Mouse (Mus musculus) forebrain, postnatal 0 days (tissue): ENCODE measurements around the gene Clic1. TPM values are rescaled to one million over a fixed set of nuclear protein-coding genes. Genes with fewer than 3 reads are reported as not detected.

Source experiments
- ATAC-seq: fragments of 200-750 bp; cut with Nextera tagmentation; 2 replicates; pipeline ENCODE4 v1.8.0; 2017; ENCODE audit warnings: mild to moderate bottlenecking, moderate library complexity
- DNase-seq: peaks from one replicate; pipeline ENCODE4 v3.0.0-alpha.2; 2015
- H3K27ac ChIP-seq: fragments of 300-500 bp; sonication (generic); 2 replicates; pipeline ENCODE4 v1.5.1; 2014; ENCODE audit warnings: low read depth, mild to moderate bottlenecking, antibody characterized with exemption, low read length, moderate library complexity, mixed read lengths
- H3K27me3 ChIP-seq: fragments of 300-500 bp; sonication (generic); 2 replicates; pipeline ENCODE4 v1.6.1; 2014; ENCODE audit warnings: mild to moderate bottlenecking, low read length, mixed read lengths; ENCODE audit not compliant: insufficient read depth
- H3K36me3 ChIP-seq: fragments of 300-500 bp; sonication (generic); 2 replicates; pipeline ENCODE4 v1.6.1; 2014; ENCODE audit warnings: mild to moderate bottlenecking, moderate library complexity; ENCODE audit not compliant: insufficient read depth
- H3K4me1 ChIP-seq: fragments of 300-500 bp; sonication (generic); 2 replicates; pipeline ENCODE4 v1.6.1; 2014; ENCODE audit warnings: antibody characterized with exemption; ENCODE audit not compliant: insufficient read depth
- H3K4me2 ChIP-seq: fragments of 300-500 bp; sonication (generic); 2 replicates; pipeline ENCODE4 v1.6.1; 2014; ENCODE audit warnings: low read depth, mild to moderate bottlenecking, moderate library complexity
- H3K4me3 ChIP-seq: fragments of 300-500 bp; sonication (generic); 2 replicates; pipeline ENCODE4 v1.5.1; 2014; ENCODE audit warnings: low read depth, low read length, mixed read lengths
- H3K9ac ChIP-seq: fragments of 300-500 bp; sonication (generic); 2 replicates; pipeline ENCODE4 v1.6.1; 2014; ENCODE audit warnings: mild to moderate bottlenecking
- H3K9me3 ChIP-seq: fragments of 300-500 bp; sonication (generic); 2 replicates; pipeline ENCODE4 v1.6.1; 2016; ENCODE audit warnings: low read length
- CTCF ChIP-seq: sonication (generic); IDR thresholded peaks from 2 replicates; pipeline ENCODE4 v1.5.1; 2016; ENCODE audit warnings: antibody characterized with exemption, control low read depth, low read depth
- WGBS: fragments of 180-500 bp; shearing (Covaris S2); extraction: QIAGEN DNeasy Blood & Tissue Kit; methylation state at CpG from one replicate; pipeline ENCODE4 v1.1.7; 2014; 5-methylcytosine and 5-hydroxymethylcytosine counted together
- polyA plus RNA-seq: library from polyadenylated mRNA; unstranded; fragments of >200 nt; fragmentation: Nextera tagmentation; extraction: Ambion mirVana; gene quantifications from 2 replicates; pipeline ENCODE4 v1.2.1, GENCODE M21; 2015
- total RNA-seq: library from RNA; depleted of rRNA; stranded (reverse); fragments of >200 nt; gene quantifications from 2 replicates; pipeline ENCODE4 v1.2.3, GENCODE M21; 2014

Clic1 gene
- total and polyA plus RNA-seq, 2 experiments from 2014 or later, result 26.8 to 47.9 TPM

DNA sequence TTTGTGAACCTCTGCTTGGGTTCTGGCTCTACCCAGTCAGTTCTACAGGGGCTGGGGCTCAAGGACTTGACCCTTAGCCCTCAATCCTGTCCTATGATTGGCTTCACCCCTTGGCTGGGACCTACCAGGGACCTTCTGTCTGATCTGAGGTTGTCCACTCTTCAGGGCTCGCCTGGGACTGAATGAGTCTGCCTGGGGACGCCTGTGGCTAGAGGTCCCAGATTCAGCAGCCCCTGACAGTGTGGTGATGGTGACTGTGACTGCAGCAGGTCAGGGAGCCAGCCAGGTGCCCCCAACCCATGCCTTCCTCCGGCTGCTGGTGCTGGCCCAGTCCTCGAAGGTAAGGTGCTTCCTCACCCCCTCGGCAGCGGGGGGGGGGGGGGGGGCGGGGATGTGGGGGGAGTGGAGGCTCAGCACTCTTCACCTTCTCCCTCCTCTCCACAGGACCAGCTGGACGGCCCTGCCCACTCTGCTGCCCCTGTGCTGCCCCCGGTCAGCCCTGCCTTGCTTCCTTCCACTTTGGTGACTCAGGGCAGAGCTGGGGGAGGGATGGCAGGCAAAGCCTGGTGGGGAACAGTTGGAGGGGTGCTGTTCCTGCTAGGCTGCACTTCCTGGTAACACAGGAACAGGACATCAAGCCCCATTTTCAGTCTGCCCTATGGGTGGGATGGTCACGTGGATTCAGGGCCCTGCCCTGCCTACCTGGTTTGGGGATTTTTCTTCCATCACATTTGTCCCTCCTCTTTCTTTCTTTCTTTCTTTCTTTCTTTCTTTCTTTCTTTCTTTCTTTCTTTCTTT is 24.9 kb upstream of the Clic1 start:
- DNase-seq, result no peak
- Histone ChIP-seq H3K27ac (no peak overlapping the region), H3K9ac (no peak overlapping the region), H3K36me3 (no peaks in the 10 kb centered on the region), H3K4me2 (no peak overlapping the region), H3K4me3 (no peak overlapping the region), H3K9me3 (no peaks in the 10 kb centered on the region), H3K4me1 (peaks cover 4% of the 10 kb centered on the region; the same call in 1 of the 2 replicates), H3K27me3 (no peaks in the 10 kb centered on the region; the same call in 1 of the 2 replicates)
- TF ChIP-seq CTCF, result no peak
- no peak for ATAC-seq
- 64% methylated on average over 8 of the region's 10 CpGs for WGBS

DNA sequence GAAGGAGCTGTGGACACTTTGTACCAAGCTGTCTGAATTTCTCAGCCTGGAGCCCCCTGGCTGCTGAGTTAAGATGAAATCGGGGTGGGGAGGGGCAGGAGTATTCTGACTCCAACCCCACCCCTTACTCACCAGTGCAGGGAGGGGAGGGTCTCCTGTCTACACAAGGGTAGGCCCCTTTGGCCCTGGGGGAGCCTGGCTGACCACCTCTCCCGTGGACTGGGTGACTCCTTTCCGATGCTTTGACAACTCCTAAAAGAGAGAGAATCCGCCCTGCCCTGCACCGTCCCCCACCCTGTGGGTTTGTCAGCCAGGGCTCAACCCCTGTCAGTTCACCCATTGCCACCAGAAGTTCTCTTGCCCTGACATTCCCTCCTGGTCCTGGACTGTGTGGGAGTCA is 23.6 kb upstream of the Clic1 start:
- DNase-seq (no peak), ATAC-seq (no peak)
- WGBS, result 73% methylated on average over 5 of the region's 5 CpGs
- H3K27ac ChIP-seq, result no peak overlapping the region
- no peaks in the 10 kb centered on the region for H3K27me3 ChIP-seq
- peaks cover 4% of the 10 kb centered on the region; the same call in 1 of the 2 replicates for H3K4me1 ChIP-seq
- TF ChIP-seq CTCF, result peak; percentile 14; the same call in 1 of the 2 replicates
- H3K9ac ChIP-seq, result no peak overlapping the region
- no peaks in the 10 kb centered on the region for H3K36me3 ChIP-seq
- no peaks in the 10 kb centered on the region for H3K9me3 ChIP-seq
- H3K4me2 ChIP-seq, result no peak overlapping the region
- H3K4me3 ChIP-seq, result no peak overlapping the region

DNA sequence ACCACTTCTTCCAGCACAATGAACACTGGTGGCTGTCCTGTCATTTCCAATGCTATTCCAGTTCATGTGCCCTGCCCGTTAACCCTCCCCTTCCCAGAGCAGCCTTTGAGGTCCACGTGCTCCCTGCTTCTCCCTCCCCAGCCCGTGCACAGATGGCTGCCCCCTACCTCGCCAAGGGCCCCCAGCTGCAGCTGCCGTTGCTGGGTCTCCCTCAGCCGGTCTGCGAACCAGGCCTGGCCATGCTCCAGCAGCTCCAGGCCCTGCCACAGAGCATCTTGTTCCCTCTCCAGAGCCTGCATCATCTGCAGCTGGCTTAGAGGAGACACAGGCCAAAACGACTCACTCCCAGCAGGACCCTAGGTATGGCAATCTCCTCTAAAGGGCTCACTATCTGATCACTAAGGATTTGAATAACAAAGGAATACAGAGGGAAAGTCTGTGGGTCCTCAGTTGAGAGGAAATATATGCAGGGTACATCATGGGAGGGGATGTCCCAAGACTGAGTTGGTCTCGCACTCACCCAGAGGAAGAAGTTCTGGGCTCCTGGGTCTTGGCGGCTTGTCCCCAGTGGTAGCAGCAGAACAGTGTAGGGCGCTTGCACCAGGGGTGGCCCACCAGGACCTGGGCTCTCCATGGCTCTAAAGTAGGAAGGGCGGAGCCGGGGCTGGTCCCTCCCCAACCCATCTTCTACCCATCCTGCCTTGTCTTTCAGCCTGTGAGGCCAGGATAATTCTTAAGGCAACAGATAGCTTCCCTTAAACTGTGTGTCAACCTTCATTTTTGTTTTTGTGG is 22.3 kb upstream of the Clic1 start, which contains the start of gene Sapcd1:
Gene Sapcd1 (minus strand): TSS at position 740 of the 792 bp plus-strand sequence.
- WGBS, result 28% methylated on average over 13 of the region's 13 CpGs
- DNase-seq (peak; percentile 68), ATAC-seq (peak; percentile 81)
- Histone ChIP-seq H3K9ac (no peak within 1 kb of the TSS), H3K27ac (peak within 1 kb of the TSS; percentile 45; the same call in 1 of the 2 replicates), H3K4me1 (no peaks in the 10 kb centered on the region), H3K36me3 (no peaks in the 10 kb centered on the region), H3K4me3 (no peak within 1 kb of the TSS), H3K4me2 (no peak within 1 kb of the TSS), H3K27me3 (no peaks in the 10 kb centered on the region), H3K9me3 (no peaks in the 10 kb centered on the region)
- no peak for TF ChIP-seq CTCF

DNA sequence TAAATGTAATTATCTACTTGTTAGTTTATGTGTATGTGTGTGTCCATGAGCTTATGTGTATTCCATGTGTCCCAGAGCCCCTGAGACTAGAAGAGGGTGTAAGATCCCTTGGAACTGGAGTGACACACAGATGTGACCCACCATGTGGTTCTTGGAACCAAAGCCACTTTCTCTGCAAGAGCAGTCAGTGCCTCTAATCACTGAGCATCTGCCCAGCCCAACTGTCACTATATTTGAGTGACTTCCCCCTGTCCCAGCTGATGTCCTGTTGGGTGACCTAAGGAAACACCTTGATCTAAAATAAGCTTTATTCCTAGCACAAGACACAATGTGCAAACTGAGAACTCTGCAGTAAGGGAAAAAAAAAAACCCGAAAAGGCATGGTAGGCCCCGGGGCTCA is 21.5 kb upstream of the Clic1 start:
- no peaks in the 10 kb centered on the region for H3K27me3 ChIP-seq
- no peak overlapping the region for H3K27ac ChIP-seq
- ATAC-seq, result no peak
- H3K4me2 ChIP-seq, result no peak overlapping the region
- 73% methylated on average over 2 of the region's 2 CpGs for WGBS
- H3K36me3 ChIP-seq, result no peaks in the 10 kb centered on the region
- DNase-seq, result no peak
- no peak overlapping the region for H3K9ac ChIP-seq
- H3K4me1 ChIP-seq, result no peaks in the 10 kb centered on the region
- TF ChIP-seq CTCF, result no peak
- H3K4me3 ChIP-seq, result no peak overlapping the region
- H3K9me3 ChIP-seq, result no peaks in the 10 kb centered on the region

DNA sequence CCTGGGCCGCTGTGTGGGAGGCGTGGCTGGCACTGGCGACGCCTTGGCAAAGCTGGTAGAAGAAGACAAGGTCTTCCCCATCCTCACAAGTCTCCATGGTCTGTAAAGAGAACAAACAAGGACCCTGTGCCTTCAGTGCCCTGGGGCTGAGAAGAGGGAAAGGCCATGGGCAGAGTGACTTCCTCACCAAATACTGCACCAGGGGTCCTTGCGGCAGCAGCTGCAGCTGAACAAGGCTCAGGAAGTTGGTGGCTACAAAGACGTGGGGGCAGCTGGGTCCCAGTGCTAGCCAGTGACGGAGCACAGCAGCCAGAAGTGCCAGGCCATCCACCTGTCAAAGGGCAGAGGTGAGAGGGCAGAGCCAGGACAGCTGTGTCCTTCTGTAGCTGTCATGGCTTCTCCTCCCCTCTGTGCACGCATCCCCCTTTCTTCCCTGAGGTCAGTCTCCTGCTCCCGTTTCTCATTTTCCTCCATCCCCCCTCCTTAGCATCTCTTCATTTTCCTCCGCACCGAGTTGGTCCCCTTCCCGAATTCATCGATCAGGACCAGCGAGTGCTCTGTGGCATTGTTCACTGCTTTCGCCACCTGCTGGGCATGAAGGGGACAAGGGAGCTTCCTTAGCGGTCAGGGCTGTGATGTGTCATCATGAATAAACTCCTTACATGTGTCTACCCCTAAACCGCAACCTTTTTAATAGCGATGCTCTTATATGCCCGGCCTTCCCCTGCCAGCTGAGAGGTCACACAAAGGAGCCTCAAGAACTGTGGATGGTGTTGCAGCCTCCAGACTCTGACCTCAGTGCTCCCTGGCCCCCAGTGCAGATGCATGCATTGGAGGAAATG is 19.9 kb upstream of the Clic1 start:
- Histone ChIP-seq H3K4me2 (0 out of 2 replicates have a peak overlapping the region, but pooled peaks have one; percentile 8), H3K4me3 (no peak overlapping the region), H3K4me1 (no peaks in the 10 kb centered on the region), H3K27ac (no peak overlapping the region), H3K27me3 (no peaks in the 10 kb centered on the region), H3K9ac (no peak overlapping the region), H3K36me3 (no peaks in the 10 kb centered on the region), H3K9me3 (no peaks in the 10 kb centered on the region)
- peak; percentile 64 for TF ChIP-seq CTCF
- DNase-seq (peak; percentile 38), ATAC-seq (0 out of 2 replicates have a peak, but pooled peaks have one; percentile 26)
- 35% methylated on average over 19 of the region's 19 CpGs for WGBS

DNA sequence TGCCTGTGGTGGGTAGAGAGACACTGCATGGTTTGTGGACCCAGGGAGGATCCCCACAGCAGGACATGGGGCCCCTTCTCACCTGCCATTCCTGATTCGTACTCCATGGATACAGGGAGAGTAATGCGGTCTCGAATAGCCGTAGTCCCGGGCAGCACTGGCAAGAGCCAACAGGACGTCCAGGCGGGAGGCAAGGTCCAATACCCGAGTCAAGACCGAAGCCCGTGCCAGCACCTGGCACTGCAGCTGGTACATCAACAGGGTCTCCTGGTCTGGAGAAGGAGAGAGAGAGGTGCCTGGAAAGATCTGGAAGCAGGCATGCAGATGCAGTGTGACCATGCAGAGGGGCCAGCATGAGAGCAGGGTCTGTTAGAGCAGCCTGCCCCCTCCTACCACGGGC is 18.5 kb upstream of the Clic1 start:
- Histone ChIP-seq H3K4me3 (no peak overlapping the region), H3K4me2 (no peak overlapping the region), H3K27me3 (no peaks in the 10 kb centered on the region), H3K4me1 (no peaks in the 10 kb centered on the region), H3K9ac (no peak overlapping the region), H3K9me3 (no peaks in the 10 kb centered on the region), H3K36me3 (no peaks in the 10 kb centered on the region), H3K27ac (no peak overlapping the region)
- WGBS, result 88% methylated on average over 11 of the region's 11 CpGs
- no peak for TF ChIP-seq CTCF
- no peak for DNase-seq
- no peak for ATAC-seq
